Mouse (Mus musculus) liver, adult 2 months (tissue): Measurements from ENCODE around the gene Flywch2. TPM values are rescaled to one million over a fixed set of nuclear protein-coding genes. Genes with fewer than 3 reads are reported as not detected.

Experiments used
- DNase-seq: peaks from one replicate; pipeline ENCODE4 v3.0.0-alpha.2; 2011; ENCODE audit warnings: low read depth, low spot score; ENCODE audit errors: extremely low read depth
- H3K27ac ChIP-seq: fragments of 200-500 bp; replicated peaks from 2 replicates; pipeline ENCODE4 v1.5.1; 2012; ENCODE audit warnings: low read depth, mild to moderate bottlenecking, control low read depth, inconsistent platforms, low read length; ENCODE audit not compliant: insufficient read depth
- H3K27me3 ChIP-seq: fragments of 200-500 bp; 2 replicates; pipeline ENCODE4 v1.6.1; 2012; ENCODE audit warnings: mild to moderate bottlenecking, moderate library complexity, low read length, inconsistent platforms; ENCODE audit not compliant: control insufficient read depth, insufficient read depth
- H3K36me3 ChIP-seq: fragments of 200-500 bp; 2 replicates; pipeline ENCODE4 v1.6.1; 2012; ENCODE audit warnings: low read length, inconsistent platforms; ENCODE audit not compliant: control insufficient read depth, insufficient read depth
- H3K4me1 ChIP-seq: fragments of 200-500 bp; 2 replicates; pipeline ENCODE4 v1.6.1; 2011; ENCODE audit warnings: low read length; ENCODE audit not compliant: control insufficient read depth, insufficient read depth
- H3K4me3 ChIP-seq: fragments of 200-500 bp; 2 replicates; pipeline ENCODE4 v1.5.1; 2011; ENCODE audit warnings: low read depth, mild to moderate bottlenecking, control low read depth, low read length, moderate library complexity; ENCODE audit not compliant: insufficient read depth
- H3K79me2 ChIP-seq: fragments of 200-500 bp; 2 replicates; pipeline ENCODE4 v1.6.1; 2012; ENCODE audit warnings: inconsistent platforms, mild to moderate bottlenecking, low read length, moderate library complexity; ENCODE audit not compliant: control insufficient read depth, insufficient read depth
- H3K9ac ChIP-seq: fragments of 200-500 bp; 2 replicates; pipeline ENCODE4 v1.6.1; 2012; ENCODE audit warnings: low read depth, mild to moderate bottlenecking, control low read depth, inconsistent platforms, low read length
- CTCF ChIP-seq: fragments of 200-500 bp; IDR thresholded peaks from 2 replicates; pipeline ENCODE4 v1.5.1; 2011; ENCODE audit warnings: low read depth, low read length, control low read depth
- POLR2A ChIP-seq: fragments of 200-500 bp; IDR thresholded peaks from 2 replicates; pipeline ENCODE4 v1.6.1; 2011; ENCODE audit warnings: low read length, control low read depth; ENCODE audit not compliant: insufficient read depth; ENCODE audit errors: extremely low read depth
- WGBS: fragments of 180-500 bp; shearing (Covaris S2); methylation state at CpG from one replicate; pipeline ENCODE4 v1.1.7; 2018; 5-methylcytosine and 5-hydroxymethylcytosine counted together
- polyA plus RNA-seq: library from polyadenylated mRNA; depleted of rRNA; stranded (reverse); fragments of >200 nt; gene quantifications from 2 replicates; pipeline ENCODE4 v1.2.3, GENCODE M21; 2012
- total RNA-seq: library from RNA; depleted of rRNA; stranded (reverse); fragments of >200 nt; gene quantifications from 2 replicates; pipeline ENCODE4 v1.2.3, GENCODE M21; 2014

Gene Flywch2
- total and polyA plus RNA-seq, 2 experiments: 1.5 to 2.6 TPM

DNA sequence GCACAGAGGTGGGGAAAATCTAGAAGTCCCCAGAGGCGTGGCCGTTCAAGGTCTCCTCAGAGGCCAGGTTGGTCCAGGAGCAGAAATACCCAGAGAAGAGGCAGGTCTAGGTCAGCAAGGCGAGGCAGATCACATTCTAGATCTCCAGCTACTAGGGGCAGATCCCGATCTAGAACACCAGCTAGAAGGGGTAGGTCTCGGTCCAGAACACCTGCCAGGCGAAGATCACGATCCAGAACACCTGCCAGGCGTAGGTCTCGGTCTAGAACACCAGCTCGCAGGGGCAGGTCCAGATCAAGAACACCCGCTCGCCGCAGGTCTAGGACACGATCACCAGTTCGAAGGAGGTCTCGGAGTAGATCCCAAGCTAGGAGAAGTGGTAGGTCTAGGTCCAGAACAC lies 29.8 kb upstream of the Flywch2 start:
- DNase-seq: no peak
- TF ChIP-seq CTCF (no peak), POLR2A (no peak)
- H3K79me2 ChIP-seq: no peaks in the 10 kb centered on the region; the same call in 1 of the 2 replicates
- no peaks in the 10 kb centered on the region for H3K27me3 ChIP-seq
- H3K9ac ChIP-seq: no peak overlapping the region
- no peak overlapping the region for H3K27ac ChIP-seq
- H3K4me1 ChIP-seq: no peaks in the 10 kb centered on the region
- no peak overlapping the region for H3K4me3 ChIP-seq
- peaks cover 83% of the 10 kb centered on the region for H3K36me3 ChIP-seq
- WGBS: over 99% methylated on average over 16 of the region's 16 CpGs

DNA sequence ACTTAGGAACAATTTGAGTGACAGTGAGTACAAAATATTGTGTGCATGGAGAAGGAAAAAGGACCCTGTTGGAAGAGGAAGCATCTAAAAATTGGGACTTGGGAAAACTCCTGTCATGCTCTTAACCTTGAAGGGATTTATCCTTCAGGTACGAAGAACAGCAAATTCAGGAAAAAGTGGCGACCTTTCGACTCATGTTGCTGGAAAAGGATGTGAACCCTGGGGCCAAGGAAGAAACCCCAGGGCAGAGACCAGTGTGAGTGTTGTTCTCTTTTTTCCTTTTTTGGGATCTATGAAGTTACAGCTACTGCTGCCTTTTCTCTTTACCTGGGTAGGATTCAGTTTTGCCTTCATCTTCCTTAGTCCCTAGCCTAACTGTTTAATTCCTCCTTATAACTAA lies 22.0 kb upstream of the Flywch2 start:
- DNase-seq: no peak
- Histone ChIP-seq H3K27ac (no peak overlapping the region), H3K27me3 (no peaks in the 10 kb centered on the region), H3K9ac (no peak overlapping the region), H3K79me2 (peaks cover 27% of the 10 kb centered on the region), H3K36me3 (peaks cover 53% of the 10 kb centered on the region), H3K4me3 (no peak overlapping the region), H3K4me1 (peaks cover 11% of the 10 kb centered on the region; the same call in 1 of the 2 replicates)
- WGBS: 82% methylated on average over 3 of the region's 3 CpGs
- TF ChIP-seq CTCF: no peak
- TF ChIP-seq POLR2A: no peak

DNA sequence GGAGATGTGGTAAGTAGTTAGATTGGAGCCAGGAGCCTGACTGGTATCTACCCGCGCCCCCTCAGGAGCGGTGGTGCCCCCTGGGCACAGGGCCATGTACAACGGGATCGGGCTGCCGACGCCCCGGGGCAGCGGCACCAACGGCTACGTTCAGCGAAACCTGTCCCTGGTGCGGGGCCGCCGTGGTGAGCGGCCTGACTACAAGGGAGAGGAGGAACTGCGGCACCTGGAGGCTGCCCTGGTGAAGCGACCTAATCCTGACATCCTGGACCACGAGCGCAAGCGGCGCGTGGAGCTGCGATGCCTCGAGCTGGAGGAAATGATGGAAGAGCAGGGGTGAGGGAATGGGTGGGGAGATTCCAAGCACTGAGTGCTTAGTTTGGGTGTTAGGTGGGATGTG lies 21.0 kb upstream of the Flywch2 start:
- H3K4me3 ChIP-seq: no peak overlapping the region; the same call in 1 of the 2 replicates

GRCm38 (mm10) chr17:23804426-23805085 lies 18.7 kb upstream of the Flywch2 start:
- WGBS: under 1% methylated on average over 8 of the region's 8 CpGs
- H3K79me2 ChIP-seq: peaks cover 27% of the 10 kb centered on the region
- H3K36me3 ChIP-seq: peaks cover 24% of the 10 kb centered on the region
- H3K4me3 ChIP-seq: peak overlapping the region; percentile 99
- H3K27ac ChIP-seq: peak overlapping the region; percentile 82; the same call in 1 of the 2 replicates
- TF ChIP-seq POLR2A (no peak), CTCF (no peak)
- peak overlapping the region; percentile 93 for H3K9ac ChIP-seq
- H3K27me3 ChIP-seq: no peaks in the 10 kb centered on the region
- no peak for DNase-seq
- H3K4me1 ChIP-seq: peaks cover 11% of the 10 kb centered on the region; the same call in 1 of the 2 replicates

More for the DNA sequence above, 21.0 kb upstream of the Flywch2 start:
- peaks cover 45% of the 10 kb centered on the region for H3K36me3 ChIP-seq
- H3K27ac ChIP-seq: no peak overlapping the region
- WGBS: 63% methylated on average over 25 of the region's 25 CpGs
- no peaks in the 10 kb centered on the region for H3K27me3 ChIP-seq
- H3K79me2 ChIP-seq: peaks cover 27% of the 10 kb centered on the region
- no peak for DNase-seq
- 0 out of 2 replicates have a peak overlapping the region, but pooled peaks have one; percentile 50 for H3K9ac ChIP-seq
- TF ChIP-seq CTCF (peak; percentile 44), POLR2A (no peak)
- peaks cover 11% of the 10 kb centered on the region; the same call in 1 of the 2 replicates for H3K4me1 ChIP-seq

DNA sequence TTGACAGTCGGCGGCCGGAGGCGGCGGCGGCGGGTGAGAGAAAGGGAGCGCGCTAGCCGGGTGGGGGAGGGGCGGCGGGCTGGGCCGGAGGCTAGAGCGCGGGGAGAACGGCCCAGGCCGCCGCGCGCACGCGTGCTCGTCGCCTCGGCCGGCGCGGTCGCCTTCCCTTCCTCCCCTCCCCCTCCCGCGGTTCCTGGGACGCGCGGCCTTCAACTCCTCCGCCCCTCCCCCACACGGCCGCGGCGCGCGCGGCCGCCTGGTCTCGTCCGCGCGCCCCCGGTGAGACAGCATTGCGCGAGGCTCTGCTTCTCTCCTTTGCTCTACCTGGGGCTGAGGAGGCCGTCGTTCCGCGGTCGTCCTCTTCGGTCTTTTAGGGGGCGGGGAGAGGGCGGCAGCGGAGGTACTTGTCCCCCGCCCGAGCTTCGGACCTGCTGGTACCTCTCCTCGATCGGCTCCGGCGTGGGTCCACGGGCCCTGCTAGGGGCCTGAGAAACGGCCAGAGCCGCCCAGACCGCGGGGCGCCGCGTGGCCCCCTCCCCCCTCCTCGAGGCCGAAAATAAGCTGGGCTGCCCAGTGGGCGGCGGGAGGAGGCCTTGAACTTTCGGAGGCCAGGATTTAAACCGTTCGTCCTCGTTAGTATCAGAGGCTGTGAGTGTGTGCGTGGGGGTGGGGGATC lies 17.6 kb upstream of the Flywch2 start:
- peaks cover 27% of the 10 kb centered on the region for H3K79me2 ChIP-seq
- TF ChIP-seq CTCF: no peak
- TF ChIP-seq POLR2A: no peak
- H3K27ac ChIP-seq: peak overlapping the region; percentile 82
- H3K4me1 ChIP-seq: peaks cover 11% of the 10 kb centered on the region; the same call in 1 of the 2 replicates
- peaks cover 13% of the 10 kb centered on the region for H3K36me3 ChIP-seq
- peak overlapping the region; percentile 93 for H3K9ac ChIP-seq
- under 1% methylated on average over 82 of the region's 83 CpGs for WGBS
- H3K4me3 ChIP-seq: peak overlapping the region; percentile 99
- H3K27me3 ChIP-seq: no peaks in the 10 kb centered on the region
- DNase-seq: peak; percentile 53
